Mouse (Mus musculus): ENCODE data around the gene Mrpl54. TPM values are rescaled to one million over a fixed set of nuclear protein-coding genes. Genes with fewer than 3 reads are reported as not detected.

The Mrpl54 gene
- polyA plus RNA-seq (2014; fragmentation: Nextera tagmentation; extraction: Ambion mirVana) = 247 and 257 TPM in 2 replicates

DNA sequence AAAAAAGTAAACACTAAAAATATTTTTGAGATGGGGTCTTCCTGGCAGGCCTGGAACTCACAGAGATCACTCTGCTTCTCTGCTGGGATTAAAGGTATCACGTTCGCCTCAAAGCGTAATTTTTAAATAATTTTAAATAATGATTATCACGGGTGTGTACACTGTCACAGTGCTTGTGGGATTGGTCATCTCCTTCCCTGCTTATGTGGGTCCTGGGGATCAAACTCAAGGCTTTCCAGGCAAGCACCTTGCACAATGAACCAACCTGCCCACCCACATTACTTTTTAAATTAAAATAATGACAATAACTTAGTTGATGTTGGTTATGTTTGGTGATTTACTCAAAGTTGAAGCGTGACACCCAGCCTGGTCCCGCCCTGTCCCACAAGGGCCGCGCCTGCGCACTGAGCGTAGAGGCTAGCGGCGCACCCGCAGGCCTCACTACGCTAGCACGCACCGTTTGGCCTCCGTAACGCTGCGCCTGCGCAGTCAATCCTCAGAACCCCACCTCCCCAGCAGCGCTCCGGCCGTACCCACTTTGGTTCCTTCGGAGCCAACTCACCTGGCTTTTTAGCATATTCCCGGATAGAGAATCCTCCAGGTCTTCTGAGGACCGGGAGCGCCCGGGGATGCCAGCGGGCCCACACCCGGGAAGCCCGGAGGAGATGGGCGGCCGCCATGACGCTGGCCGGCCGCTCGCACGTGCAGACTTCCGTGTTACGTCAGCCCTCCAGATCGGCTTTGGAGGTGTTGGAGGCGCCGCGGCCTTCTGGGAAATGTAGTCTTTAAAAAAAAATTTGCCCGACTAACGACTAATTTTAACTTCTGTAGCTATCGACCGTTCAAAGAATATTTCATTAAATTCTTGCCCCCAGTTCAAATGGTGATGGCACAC lies at the start of gene Mrpl54, which contains the start of gene Apba3:
Mrpl54 (minus strand) TSS at position 724 of the 895 bp plus-strand sequence.
Apba3 (plus strand) TSS at position 750 of the 895 bp plus-strand sequence.
- peaks cover 13% of the 10 kb centered on the region for H3K4me1 ChIP-seq (ENCODE audit: control insufficient read depth, insufficient read depth, low read length)
- H3K9ac ChIP-seq (ENCODE audit: low read depth, low read length) = peak within 1 kb of the TSS; percentile 83
- H3K27me3 ChIP-seq (ENCODE audit: control insufficient read depth, insufficient read depth, low read length) = no peaks in the 10 kb centered on the region; the same call in 1 of the 2 replicates
- under 1% methylated on average over 48 of the region's 48 CpGs for WGBS (ENCODE audit: insufficient replicate concordance)
- ATAC-seq (replicated peaks; ENCODE audit: insufficient number of reproducible peaks, low FRiP score, low TSS enrichment) = peak; percentile 91
- H3K36me3 ChIP-seq (ENCODE audit: control insufficient read depth, insufficient read depth, low read length) = peaks cover 17% of the 10 kb centered on the region
- no peaks in the 10 kb centered on the region for H3K9me3 ChIP-seq (replicated peaks; ENCODE audit: control insufficient read depth, low read length)
- peak within 1 kb of the TSS; percentile 68 for H3K4me3 ChIP-seq (ENCODE audit: low read depth, low read length)
- peak within 1 kb of the TSS; percentile 66 for H3K27ac ChIP-seq (ENCODE audit: low read depth, low read length)
- H3K4me2 ChIP-seq = peak within 1 kb of the TSS; percentile 81

DNA sequence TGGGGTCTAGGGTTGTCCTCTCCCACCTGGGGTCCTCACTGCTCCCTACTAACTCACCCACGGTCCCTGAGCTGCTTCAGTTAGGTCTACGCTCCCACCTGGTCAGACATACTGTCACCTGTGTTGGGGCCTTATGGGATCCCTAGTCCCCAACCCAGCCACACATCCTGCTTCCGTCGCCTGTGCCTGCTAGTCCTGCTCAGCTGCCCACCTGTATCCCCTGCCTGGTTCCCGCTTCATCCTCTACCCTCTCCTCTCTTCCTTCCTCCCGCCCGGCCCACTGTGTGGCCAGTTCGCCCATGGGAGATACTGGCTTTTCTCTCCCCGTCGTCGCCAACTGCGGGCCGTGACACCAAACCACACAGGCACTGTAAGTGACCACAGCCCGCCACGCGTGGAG lies 48.9 kb upstream of the Mrpl54 start:
- H3K4me3 ChIP-seq (ENCODE audit: low read depth, low read length) = no peak overlapping the region
- ATAC-seq (replicated peaks; ENCODE audit: insufficient number of reproducible peaks, low FRiP score, low TSS enrichment) = no peak
- H3K27ac ChIP-seq (ENCODE audit: low read depth, low read length) = no peak overlapping the region
- no peaks in the 10 kb centered on the region for H3K27me3 ChIP-seq (ENCODE audit: control insufficient read depth, insufficient read depth, low read length)
- peaks cover 26% of the 10 kb centered on the region for H3K4me1 ChIP-seq (ENCODE audit: control insufficient read depth, insufficient read depth, low read length)
- 89% methylated on average over 16 of the region's 16 CpGs for WGBS (ENCODE audit: insufficient replicate concordance)
- no peak overlapping the region for H3K9ac ChIP-seq (ENCODE audit: low read depth, low read length)
- peaks cover 29% of the 10 kb centered on the region for H3K36me3 ChIP-seq (ENCODE audit: control insufficient read depth, insufficient read depth, low read length)
- H3K9me3 ChIP-seq (replicated peaks; ENCODE audit: control insufficient read depth, low read length) = no peaks in the 10 kb centered on the region
- no peak overlapping the region for H3K4me2 ChIP-seq

DNA sequence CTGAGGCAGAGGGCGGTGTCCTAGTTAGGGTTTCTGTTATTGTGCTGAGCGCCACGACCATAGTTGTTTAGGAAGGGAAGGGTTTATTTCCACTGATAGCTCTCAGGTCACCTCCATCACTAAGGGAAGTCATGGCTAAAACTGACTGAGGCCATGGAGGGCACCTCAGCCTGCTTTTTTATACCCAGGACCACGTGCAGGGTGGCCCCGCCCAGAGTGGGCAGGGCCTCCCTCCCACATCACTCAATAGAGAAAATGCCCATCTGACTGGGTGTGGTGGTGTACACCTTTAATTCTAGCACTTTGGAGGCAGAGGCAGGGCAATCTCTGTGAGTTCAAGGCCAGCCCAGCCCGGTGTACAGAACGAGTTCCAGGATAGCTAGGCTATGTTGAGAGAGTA lies 47.5 kb upstream of the Mrpl54 start:
- Histone ChIP-seq H3K9me3 (replicated peaks; ENCODE audit: control insufficient read depth, low read length) (no peaks in the 10 kb centered on the region), H3K27me3 (ENCODE audit: control insufficient read depth, insufficient read depth, low read length) (no peaks in the 10 kb centered on the region), H3K4me1 (ENCODE audit: control insufficient read depth, insufficient read depth, low read length) (peaks cover 20% of the 10 kb centered on the region), H3K27ac (ENCODE audit: low read depth, low read length) (no peak overlapping the region), H3K36me3 (ENCODE audit: control insufficient read depth, insufficient read depth, low read length) (peaks cover 35% of the 10 kb centered on the region), H3K9ac (ENCODE audit: low read depth, low read length) (no peak overlapping the region), H3K4me2 (no peak overlapping the region), H3K4me3 (ENCODE audit: low read depth, low read length) (no peak overlapping the region)
- WGBS (ENCODE audit: insufficient replicate concordance) = 81% methylated on average over 7 of the region's 7 CpGs
- no peak for ATAC-seq (replicated peaks; ENCODE audit: insufficient number of reproducible peaks, low FRiP score, low TSS enrichment)

DNA sequence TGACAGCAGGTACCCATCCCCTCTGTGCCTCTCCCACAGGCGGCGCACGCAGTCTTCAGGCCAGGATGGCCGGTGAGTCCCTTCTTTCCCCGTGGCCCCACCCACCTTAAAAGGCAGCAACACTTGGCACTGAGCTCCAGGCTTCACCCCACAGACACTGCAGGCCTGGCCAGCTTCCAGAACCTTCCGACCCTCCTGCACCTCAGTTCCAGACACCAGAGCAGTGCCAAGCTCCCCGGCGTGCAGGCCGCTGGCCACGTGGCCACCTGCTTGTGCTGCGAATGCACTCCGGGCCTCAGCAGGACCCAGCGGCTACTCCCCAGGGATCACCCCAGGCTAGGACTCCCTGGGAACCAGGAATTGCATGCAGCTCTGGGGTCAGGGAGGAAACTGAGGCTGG lies 46.8 kb upstream of the Mrpl54 start:
- H3K4me3 ChIP-seq (ENCODE audit: low read depth, low read length) = no peak overlapping the region
- no peaks in the 10 kb centered on the region for H3K9me3 ChIP-seq (replicated peaks; ENCODE audit: control insufficient read depth, low read length)
- H3K4me1 ChIP-seq (ENCODE audit: control insufficient read depth, insufficient read depth, low read length) = peaks cover 14% of the 10 kb centered on the region
- H3K27me3 ChIP-seq (ENCODE audit: control insufficient read depth, insufficient read depth, low read length) = no peaks in the 10 kb centered on the region
- ATAC-seq (replicated peaks; ENCODE audit: insufficient number of reproducible peaks, low FRiP score, low TSS enrichment) = no peak
- H3K27ac ChIP-seq (ENCODE audit: low read depth, low read length) = no peak overlapping the region
- H3K4me2 ChIP-seq = no peak overlapping the region
- WGBS (ENCODE audit: insufficient replicate concordance) = 93% methylated on average over 13 of the region's 13 CpGs
- peaks cover 40% of the 10 kb centered on the region for H3K36me3 ChIP-seq (ENCODE audit: control insufficient read depth, insufficient read depth, low read length)
- H3K9ac ChIP-seq (ENCODE audit: low read depth, low read length) = no peak overlapping the region

DNA sequence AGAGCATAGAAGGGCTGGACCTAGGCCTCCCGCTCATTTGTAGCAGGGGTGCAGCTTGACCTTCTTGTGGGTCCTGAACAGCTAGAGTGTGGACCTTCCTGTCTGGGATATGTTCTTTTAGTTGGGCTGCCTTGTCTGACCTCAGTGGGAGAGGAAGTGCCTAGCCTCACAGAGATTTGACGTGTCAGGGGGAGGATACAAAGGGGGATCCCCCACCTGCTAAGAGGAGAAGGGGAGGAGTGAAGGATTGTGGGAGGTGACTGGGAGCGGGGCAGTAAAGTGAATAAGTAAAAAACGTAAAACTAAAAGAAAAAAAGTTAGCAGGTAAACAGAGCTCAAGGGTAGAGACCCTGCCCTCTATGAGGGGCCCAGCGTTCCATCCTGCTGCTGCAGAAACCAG lies 42.8 kb upstream of the Mrpl54 start:
- no peak overlapping the region for H3K27ac ChIP-seq (ENCODE audit: low read depth, low read length)
- no peak overlapping the region for H3K4me2 ChIP-seq
- H3K36me3 ChIP-seq (ENCODE audit: control insufficient read depth, insufficient read depth, low read length) = peaks cover 55% of the 10 kb centered on the region
- no peak for ATAC-seq (replicated peaks; ENCODE audit: insufficient number of reproducible peaks, low FRiP score, low TSS enrichment)
- no peak overlapping the region for H3K4me3 ChIP-seq (ENCODE audit: low read depth, low read length)
- H3K4me1 ChIP-seq (ENCODE audit: control insufficient read depth, insufficient read depth, low read length) = peaks cover 2% of the 10 kb centered on the region
- 86% methylated on average over 5 of the region's 5 CpGs for WGBS (ENCODE audit: insufficient replicate concordance)
- H3K27me3 ChIP-seq (ENCODE audit: control insufficient read depth, insufficient read depth, low read length) = no peaks in the 10 kb centered on the region
- H3K9ac ChIP-seq (ENCODE audit: low read depth, low read length) = no peak overlapping the region
- no peaks in the 10 kb centered on the region for H3K9me3 ChIP-seq (replicated peaks; ENCODE audit: control insufficient read depth, low read length)

DNA sequence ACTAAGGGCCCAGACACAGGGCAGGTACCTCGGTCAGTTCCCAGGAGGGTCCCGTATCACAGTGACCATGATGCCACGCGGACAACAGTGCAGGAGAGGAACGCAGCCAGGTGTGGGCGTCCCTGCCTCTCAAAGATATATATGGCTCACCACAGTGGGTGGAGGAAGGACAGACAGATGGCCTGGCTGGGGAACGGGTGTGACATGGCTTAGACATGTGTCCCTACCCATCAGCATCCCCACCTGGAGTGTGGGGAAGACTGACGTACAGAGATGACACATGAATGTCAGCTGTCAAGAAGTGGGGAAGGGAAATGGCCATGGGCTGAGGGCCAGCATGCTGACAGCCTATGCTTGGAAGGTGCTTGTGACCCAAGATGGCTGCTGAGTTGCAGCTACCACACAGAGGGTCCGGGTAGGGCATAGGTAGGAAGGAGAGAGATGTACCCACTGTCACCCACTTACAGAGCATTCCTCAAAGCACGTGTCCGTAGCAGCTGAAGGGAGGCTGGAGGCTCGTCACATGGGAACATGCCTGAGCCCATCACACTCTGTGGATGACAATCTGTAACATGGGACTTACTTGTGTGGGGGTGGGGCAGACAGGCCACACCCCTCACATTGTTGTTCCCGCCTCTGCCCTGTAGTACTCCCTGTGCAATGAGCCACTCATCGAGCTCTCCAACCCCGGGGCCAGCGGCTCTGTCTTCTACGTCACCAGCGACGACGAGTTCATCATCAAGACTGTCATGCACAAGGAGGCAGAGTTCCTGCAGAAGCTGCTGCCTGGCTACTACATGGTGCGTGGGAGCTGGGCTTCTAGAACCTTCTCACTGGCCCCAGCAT lies 40.3 kb upstream of the Mrpl54 start:
- 89% methylated on average over 21 of the region's 21 CpGs for WGBS (ENCODE audit: insufficient replicate concordance)
- Histone ChIP-seq H3K27me3 (ENCODE audit: control insufficient read depth, insufficient read depth, low read length) (no peaks in the 10 kb centered on the region), H3K4me1 (ENCODE audit: control insufficient read depth, insufficient read depth, low read length) (peaks cover 26% of the 10 kb centered on the region), H3K9me3 (replicated peaks; ENCODE audit: control insufficient read depth, low read length) (no peaks in the 10 kb centered on the region), H3K27ac (ENCODE audit: low read depth, low read length) (no peak overlapping the region), H3K4me3 (ENCODE audit: low read depth, low read length) (no peak overlapping the region), H3K9ac (ENCODE audit: low read depth, low read length) (no peak overlapping the region), H3K36me3 (ENCODE audit: control insufficient read depth, insufficient read depth, low read length) (peaks cover 42% of the 10 kb centered on the region), H3K4me2 (no peak overlapping the region)
- no peak for ATAC-seq (replicated peaks; ENCODE audit: insufficient number of reproducible peaks, low FRiP score, low TSS enrichment)

DNA sequence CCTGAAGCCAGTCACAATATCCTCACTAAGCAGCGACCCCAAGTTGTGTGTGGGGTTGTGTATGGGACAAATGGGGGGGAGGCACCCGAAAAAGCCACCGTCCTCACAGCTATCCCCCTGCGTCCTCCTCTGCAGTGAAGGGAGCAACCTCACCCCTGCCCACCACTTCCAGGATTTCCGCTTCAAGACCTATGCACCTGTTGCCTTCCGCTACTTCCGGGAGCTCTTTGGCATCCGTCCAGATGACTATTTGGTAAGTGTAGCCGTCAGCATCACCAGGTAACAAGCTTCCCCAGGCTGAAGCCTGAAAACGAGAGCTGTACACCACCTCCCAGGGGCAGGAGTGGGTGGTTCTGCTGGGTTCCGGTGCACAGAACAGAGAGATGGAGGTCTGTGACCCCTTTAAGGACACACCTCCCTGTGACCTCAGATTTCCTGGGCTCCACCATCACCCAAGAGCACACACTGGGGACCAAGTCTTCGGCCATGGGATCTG lies 39.5 kb upstream of the Mrpl54 start:
- WGBS (ENCODE audit: insufficient replicate concordance) = 92% methylated on average over 12 of the region's 12 CpGs
- H3K27ac ChIP-seq (ENCODE audit: low read depth, low read length) = no peak overlapping the region
- H3K36me3 ChIP-seq (ENCODE audit: control insufficient read depth, insufficient read depth, low read length) = peaks cover 37% of the 10 kb centered on the region
- H3K4me2 ChIP-seq = no peak overlapping the region
- peaks cover 34% of the 10 kb centered on the region for H3K4me1 ChIP-seq (ENCODE audit: control insufficient read depth, insufficient read depth, low read length)
- no peaks in the 10 kb centered on the region for H3K9me3 ChIP-seq (replicated peaks; ENCODE audit: control insufficient read depth, low read length)
- H3K27me3 ChIP-seq (ENCODE audit: control insufficient read depth, insufficient read depth, low read length) = no peaks in the 10 kb centered on the region
- H3K9ac ChIP-seq (ENCODE audit: low read depth, low read length) = no peak overlapping the region
- ATAC-seq (replicated peaks; ENCODE audit: insufficient number of reproducible peaks, low FRiP score, low TSS enrichment) = no peak
- no peak overlapping the region for H3K4me3 ChIP-seq (ENCODE audit: low read depth, low read length)

DNA sequence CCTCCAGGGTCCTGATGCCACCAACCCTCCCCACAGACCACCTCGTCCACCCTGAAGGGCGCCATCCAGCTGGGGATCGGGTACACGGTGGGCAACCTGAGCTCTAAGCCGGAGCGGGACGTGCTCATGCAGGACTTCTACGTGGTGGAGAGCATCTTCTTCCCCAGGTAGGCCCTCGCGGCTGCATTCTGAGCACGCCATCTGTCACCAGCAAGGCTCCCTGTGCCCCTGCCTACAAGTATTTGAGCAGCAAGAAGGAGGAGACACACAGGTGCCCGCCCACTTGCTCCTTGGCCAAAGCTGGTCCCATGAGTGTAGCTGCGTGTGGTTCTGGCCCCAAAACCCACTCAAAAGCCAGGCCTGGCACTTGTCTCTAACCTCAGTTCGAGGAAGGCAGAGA lies 38.9 kb upstream of the Mrpl54 start:
- ATAC-seq (replicated peaks; ENCODE audit: insufficient number of reproducible peaks, low FRiP score, low TSS enrichment) = no peak
- Histone ChIP-seq H3K9ac (ENCODE audit: low read depth, low read length) (no peak overlapping the region), H3K27me3 (ENCODE audit: control insufficient read depth, insufficient read depth, low read length) (no peaks in the 10 kb centered on the region), H3K4me2 (no peak overlapping the region), H3K27ac (ENCODE audit: low read depth, low read length) (no peak overlapping the region), H3K4me3 (ENCODE audit: low read depth, low read length) (no peak overlapping the region), H3K36me3 (ENCODE audit: control insufficient read depth, insufficient read depth, low read length) (peaks cover 32% of the 10 kb centered on the region), H3K4me1 (ENCODE audit: control insufficient read depth, insufficient read depth, low read length) (peaks cover 40% of the 10 kb centered on the region), H3K9me3 (replicated peaks; ENCODE audit: control insufficient read depth, low read length) (no peaks in the 10 kb centered on the region)
- 89% methylated on average over 14 of the region's 14 CpGs for WGBS (ENCODE audit: insufficient replicate concordance)

Data from heart, embryonic 11.5 days (tissue).